Mouse (Mus musculus) hindbrain, postnatal 0 days (tissue): ENCODE data around the gene Gsg1l. TPM values are rescaled to one million over a fixed set of nuclear protein-coding genes. Genes with fewer than 3 reads are reported as not detected.

ENCODE experiments used
- ATAC-seq: fragments of 200-750 bp; cut with Nextera tagmentation; 2 replicates; pipeline ENCODE4 v1.8.0; 2017; ENCODE audit warnings: mild to moderate bottlenecking, moderate TSS enrichment, moderate library complexity
- DNase-seq: peaks from one replicate; pipeline ENCODE4 v3.0.0-alpha.2; 2015; ENCODE audit warnings: low spot score
- H3K27ac ChIP-seq: fragments of 300-500 bp; sonication (generic); 2 replicates; pipeline ENCODE4 v1.5.1; 2014; ENCODE audit warnings: mild to moderate bottlenecking
- H3K27me3 ChIP-seq: fragments of 300-500 bp; sonication (generic); 2 replicates; pipeline ENCODE4 v1.6.1; 2014; ENCODE audit warnings: low read length, mixed read lengths; ENCODE audit not compliant: insufficient read depth
- H3K36me3 ChIP-seq: fragments of 300-500 bp; sonication (generic); 2 replicates; pipeline ENCODE4 v1.6.1; 2014; ENCODE audit warnings: low read length, mixed read lengths; ENCODE audit not compliant: insufficient read depth
- H3K4me1 ChIP-seq: fragments of 300-500 bp; sonication (generic); 2 replicates; pipeline ENCODE4 v1.6.1; 2014; ENCODE audit warnings: antibody characterized with exemption, low read length, mixed read lengths; ENCODE audit not compliant: insufficient read depth
- H3K4me2 ChIP-seq: fragments of 300-500 bp; sonication (generic); 2 replicates; pipeline ENCODE4 v1.6.1; 2014; ENCODE audit warnings: low read depth, mild to moderate bottlenecking, low read length, moderate library complexity, mixed read lengths
- H3K4me3 ChIP-seq: fragments of 300-500 bp; sonication (generic); 2 replicates; pipeline ENCODE4 v1.5.1; 2014; ENCODE audit warnings: low read length
- H3K9ac ChIP-seq: fragments of 300-500 bp; sonication (generic); replicated peaks from 2 replicates; pipeline ENCODE4 v1.6.1; 2014; ENCODE audit warnings: mild to moderate bottlenecking, low read length, moderate library complexity, mixed read lengths
- H3K9me3 ChIP-seq: fragments of 300-500 bp; sonication (generic); 2 replicates; pipeline ENCODE4 v1.6.1; 2016; ENCODE audit warnings: low read length, mixed read lengths
- CTCF ChIP-seq: IDR thresholded peaks from 2 replicates; pipeline ENCODE4 v1.5.1; 2016; ENCODE audit warnings: antibody characterized with exemption, control low read depth, low read depth
- WGBS: fragments of 180-500 bp; shearing (Covaris S2); extraction: QIAGEN DNeasy Blood & Tissue Kit; methylation state at CpG from one replicate; pipeline ENCODE4 v1.1.7; 2014; 5-methylcytosine and 5-hydroxymethylcytosine counted together
- polyA plus RNA-seq: library from polyadenylated mRNA; unstranded; fragments of >200 nt; fragmentation: Nextera tagmentation; extraction: Ambion mirVana; gene quantifications from 2 replicates; pipeline ENCODE4 v1.2.1, GENCODE M21; 2015
- total RNA-seq: library from RNA; depleted of rRNA; stranded (reverse); fragments of >200 nt; gene quantifications from 2 replicates; pipeline ENCODE4 v1.2.3, GENCODE M21; 2014; rRNA removed

Gsg1l gene
- total and polyA plus RNA-seq, 2 experiments from 2014 or later = 22.0 to 63.4 TPM

- 25% methylated on average over 5 of the region's 5 CpGs for WGBS
- Histone ChIP-seq H3K36me3 (no peaks in the 10 kb centered on the region), H3K9me3 (no peaks in the 10 kb centered on the region), H3K4me3 (no peak overlapping the region), H3K27me3 (no peaks in the 10 kb centered on the region), H3K27ac (peak overlapping the region; percentile 37; the same call in 1 of the 2 replicates), H3K4me2 (no peak overlapping the region), H3K9ac (no peak overlapping the region), H3K4me1 (peaks cover 9% of the 10 kb centered on the region; the same call in 1 of the 2 replicates)
- peak; percentile 46 for DNase-seq
- ATAC-seq = peak; percentile 58; the same call in 1 of the 2 replicates
- TF ChIP-seq CTCF = no peak
These were observed 244.0 kb downstream of the Gsg1l start for GRCm38 (mm10) chr7:125838078-125838742.

- no peak for TF ChIP-seq CTCF
These were observed 248.7 kb downstream of the Gsg1l start for GRCm38 (mm10) chr7:125833471-125833870.

GRCm38 (mm10) chr7:125832767-125833166 lies 249.4 kb downstream of the Gsg1l start:
- 48% methylated on average over 1 of the region's 1 CpGs for WGBS
- TF ChIP-seq CTCF = no peak
- no peak overlapping the region for H3K27ac ChIP-seq
- no peak for DNase-seq
- no peaks in the 10 kb centered on the region for H3K27me3 ChIP-seq
- H3K36me3 ChIP-seq = no peaks in the 10 kb centered on the region; the same call in 1 of the 2 replicates
- H3K9ac ChIP-seq = no peak overlapping the region
- H3K9me3 ChIP-seq = no peaks in the 10 kb centered on the region
- peaks cover 13% of the 10 kb centered on the region; the same call in 1 of the 2 replicates for H3K4me1 ChIP-seq
- H3K4me3 ChIP-seq = no peak overlapping the region
- H3K4me2 ChIP-seq = no peak overlapping the region
- ATAC-seq = no peak

More at GRCm38 (mm10) chr7:125833471-125833870, 248.7 kb downstream of the Gsg1l start:
- Histone ChIP-seq H3K27ac (no peak overlapping the region), H3K4me3 (no peak overlapping the region), H3K4me1 (peaks cover 15% of the 10 kb centered on the region; the same call in 1 of the 2 replicates), H3K27me3 (no peaks in the 10 kb centered on the region), H3K9me3 (no peaks in the 10 kb centered on the region), H3K36me3 (no peaks in the 10 kb centered on the region; the same call in 1 of the 2 replicates), H3K4me2 (no peak overlapping the region), H3K9ac (no peak overlapping the region)
- 86% methylated on average over 2 of the region's 2 CpGs for WGBS
- ATAC-seq = no peak
- no peak for DNase-seq

- Histone ChIP-seq H3K36me3 (no peaks in the 10 kb centered on the region; the same call in 1 of the 2 replicates), H3K4me1 (peaks cover 13% of the 10 kb centered on the region; the same call in 1 of the 2 replicates), H3K4me3 (no peak overlapping the region), H3K27me3 (no peaks in the 10 kb centered on the region), H3K9ac (no peak overlapping the region), H3K9me3 (no peaks in the 10 kb centered on the region), H3K27ac (peak overlapping the region; percentile 29; the same call in 1 of the 2 replicates), H3K4me2 (no peak overlapping the region)
- ATAC-seq (peak; percentile 61), DNase-seq (peak; percentile 73)
- TF ChIP-seq CTCF = no peak
- 38% methylated on average over 3 of the region's 3 CpGs for WGBS
These were observed 253.0 kb downstream of the Gsg1l start for GRCm38 (mm10) chr7:125829121-125829666.

GRCm38 (mm10) chr7:125828561-125828960 lies 253.7 kb downstream of the Gsg1l start:
- H3K4me1 ChIP-seq = peaks cover 13% of the 10 kb centered on the region; the same call in 1 of the 2 replicates
- H3K4me3 ChIP-seq = no peak overlapping the region
- no peak for ATAC-seq
- H3K9ac ChIP-seq = no peak overlapping the region
- DNase-seq = no peak
- no peak overlapping the region for H3K4me2 ChIP-seq
- WGBS = 54% methylated on average over 5 of the region's 5 CpGs
- H3K36me3 ChIP-seq = no peaks in the 10 kb centered on the region; the same call in 1 of the 2 replicates
- H3K9me3 ChIP-seq = no peaks in the 10 kb centered on the region
- TF ChIP-seq CTCF = no peak
- 0 out of 2 replicates have a peak overlapping the region, but pooled peaks have one; percentile 29 for H3K27ac ChIP-seq
- no peaks in the 10 kb centered on the region for H3K27me3 ChIP-seq

Other genes starting within 250 kb of the Gsg1l start
- 124 and 147 TPM in 2 replicates for gene Xpo6, start 118.1 kb upstream of the Gsg1l start, total RNA-seq
- 41.8 and 45.4 TPM in 2 replicates for gene Xpo6, start 118.1 kb upstream of the Gsg1l start, polyA plus RNA-seq
- 530 and 565 TPM in 2 replicates for gene Sbk1, start 190.2 kb upstream of the Gsg1l start, total RNA-seq
- gene Sbk1, start 190.2 kb upstream of the Gsg1l start, polyA plus RNA-seq = 138 and 161 TPM in 2 replicates